Mouse (Mus musculus): ENCODE data around the gene Myrf.

Gene Myrf

DNA sequence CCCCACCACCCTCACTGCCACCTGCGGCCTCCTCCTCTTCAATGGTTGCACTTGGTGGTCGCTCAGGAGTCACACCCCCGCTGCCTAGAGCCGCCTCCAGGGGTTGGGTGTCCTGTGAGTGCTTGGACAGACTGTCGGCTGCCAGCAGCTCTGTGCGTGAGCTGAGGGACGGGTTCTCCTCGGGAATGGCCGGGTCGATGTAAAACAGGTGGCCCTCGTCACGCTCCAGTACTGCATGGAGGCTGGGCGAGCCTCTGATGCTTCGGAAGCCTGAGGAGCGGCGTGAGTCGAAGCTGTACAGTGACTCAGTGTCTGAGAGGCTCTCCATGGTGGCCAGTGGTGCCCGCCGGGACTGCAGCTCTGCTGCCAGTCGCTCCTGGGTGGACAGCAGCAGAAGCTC is 7.6 kb upstream of the Myrf start:
- peak; percentile 43 for DNase-seq (ENCODE audit: low spot score)

DNA sequence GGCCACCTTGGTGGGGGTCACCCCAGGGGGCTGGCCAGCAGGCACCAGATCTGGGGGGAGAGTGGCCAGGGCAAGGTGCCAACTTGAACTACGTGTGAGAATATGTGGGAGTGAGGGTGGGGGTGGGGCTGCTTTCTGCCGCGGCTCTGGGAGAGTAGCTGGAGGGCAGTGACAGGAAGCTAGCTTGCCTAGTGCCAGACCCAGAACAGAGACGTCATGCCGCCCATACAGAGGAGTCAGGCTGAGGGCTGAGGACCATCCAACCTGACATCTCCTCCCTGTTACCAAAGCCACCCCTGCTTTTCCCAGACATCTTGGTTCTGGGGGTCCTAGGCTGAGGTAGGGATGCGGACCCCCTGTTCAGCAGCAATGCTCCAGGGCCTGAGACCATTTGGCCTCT is 6.6 kb upstream of the Myrf start:
- DNase-seq (ENCODE audit: low spot score), result no peak

DNA sequence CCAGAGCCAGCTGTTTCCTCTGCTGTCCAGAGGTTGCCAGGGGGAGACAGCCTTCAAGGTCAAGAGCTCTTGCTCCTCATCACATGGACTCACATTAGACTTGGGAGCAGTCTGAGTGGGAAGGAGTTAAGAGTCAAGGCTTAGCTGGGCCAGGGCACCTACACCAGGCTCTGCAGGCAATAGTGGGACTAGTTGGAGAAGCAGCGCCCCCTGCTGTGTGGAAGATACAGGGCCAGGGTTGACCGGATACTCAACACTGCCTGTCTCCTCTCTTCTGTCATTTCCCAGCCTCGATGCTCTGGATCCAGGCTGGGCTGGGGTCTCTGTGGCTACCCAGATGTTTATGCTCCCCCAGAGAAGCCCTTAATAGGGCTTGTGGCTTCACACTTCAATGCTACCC is 3.6 kb upstream of the Myrf start:
- DNase-seq (ENCODE audit: low spot score), result peak; percentile 77

DNA sequence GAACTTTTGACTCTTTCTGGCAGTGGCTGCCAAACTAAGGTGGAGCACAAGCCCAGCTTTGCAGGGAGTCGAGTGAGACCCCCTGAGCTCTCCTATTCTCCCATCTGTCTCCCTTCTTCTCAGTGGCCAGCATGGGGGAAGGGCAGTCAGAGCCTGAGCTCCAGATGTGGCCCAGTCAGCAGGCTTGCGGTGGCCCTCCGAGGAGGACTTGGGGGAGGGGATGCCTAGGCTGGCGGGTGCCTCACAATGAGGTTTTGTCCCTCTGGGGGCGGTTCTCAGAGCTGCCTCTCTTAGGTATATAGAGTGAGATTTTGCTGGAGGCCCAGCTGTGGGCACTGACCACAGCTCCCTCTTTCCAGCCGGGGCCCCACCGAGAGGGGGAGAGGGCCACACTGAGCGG is 2.4 kb upstream of the Myrf start:
- peak; percentile 60 for DNase-seq (ENCODE audit: low spot score)

DNA sequence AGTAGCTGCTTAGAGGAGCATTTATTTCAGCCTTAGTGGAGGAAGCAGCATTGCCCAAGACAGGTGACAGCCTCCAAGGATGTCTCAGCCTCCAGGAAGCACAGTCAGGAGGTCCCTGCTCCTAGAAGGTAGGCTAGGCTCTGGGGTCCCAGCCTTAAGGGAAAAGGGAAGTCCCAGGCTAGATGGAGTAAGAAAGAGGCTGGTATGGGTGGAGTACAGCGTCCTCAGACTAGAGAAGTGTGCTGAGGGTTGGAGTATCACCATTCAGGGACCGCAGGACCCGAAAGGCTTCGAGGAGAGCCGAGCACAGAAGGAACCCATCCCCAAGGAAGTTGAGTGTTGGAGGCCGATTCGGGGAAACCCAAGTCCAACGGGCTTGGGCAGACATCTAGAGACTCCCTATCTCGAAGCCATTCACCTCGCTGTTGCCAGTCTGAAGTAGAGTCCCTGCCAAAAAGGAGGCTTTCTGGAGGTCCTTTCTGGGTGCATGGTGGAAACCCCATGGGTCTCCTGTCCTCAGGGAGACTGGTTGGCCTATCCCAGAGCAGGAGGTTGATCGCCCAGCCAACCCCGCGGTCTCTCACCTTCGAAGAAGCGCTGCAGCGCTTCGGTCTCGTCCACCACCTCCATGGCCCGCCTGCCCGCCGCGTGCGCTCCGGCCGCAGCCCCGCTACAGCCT is 434 bp downstream of the Myrf start:
- DNase-seq (ENCODE audit: low spot score), result no peak

DNA sequence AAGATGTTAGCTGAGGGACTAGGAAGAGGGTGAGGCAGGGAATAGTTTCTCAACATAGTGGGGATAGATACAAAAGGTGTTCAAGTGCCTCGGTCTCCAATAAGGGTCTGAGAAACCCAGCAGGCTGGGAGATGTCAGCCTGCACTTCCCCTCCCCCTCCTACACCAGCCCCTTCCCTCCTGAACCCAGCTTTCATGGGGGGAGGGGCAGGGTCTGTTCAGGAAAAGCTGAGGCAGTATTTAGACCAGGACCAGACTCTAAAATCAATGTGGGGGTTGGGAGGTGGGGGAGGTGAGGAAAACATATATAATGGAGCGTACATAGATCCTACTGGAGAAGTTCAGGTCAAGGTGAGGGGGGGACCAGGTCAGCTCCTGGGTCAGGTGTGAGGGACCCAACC is 1.1 kb downstream of the Myrf start:
- peak; percentile 42 for DNase-seq (ENCODE audit: low spot score)

DNA sequence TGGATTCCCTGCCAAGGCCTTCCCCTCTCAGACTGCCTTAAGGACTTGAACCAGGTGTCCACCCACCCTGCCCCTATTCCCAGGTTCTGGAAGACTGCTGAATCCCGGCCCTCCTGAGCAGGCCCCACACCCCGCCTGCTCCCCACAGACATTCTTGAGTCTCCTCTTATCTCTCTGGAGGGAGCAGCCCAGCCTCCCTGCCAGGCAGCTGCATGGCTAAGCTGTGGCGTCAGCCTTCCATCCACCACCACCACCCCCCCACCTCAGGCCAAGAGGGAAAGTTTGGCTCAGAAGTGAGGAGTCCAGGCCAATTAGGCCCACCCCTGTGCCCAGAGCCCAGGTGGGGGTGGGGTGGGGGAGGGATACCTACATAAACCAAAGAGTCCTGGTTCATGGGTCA is 2.1 kb downstream of the Myrf start:
- DNase-seq (ENCODE audit: low spot score), result no peak

DNA sequence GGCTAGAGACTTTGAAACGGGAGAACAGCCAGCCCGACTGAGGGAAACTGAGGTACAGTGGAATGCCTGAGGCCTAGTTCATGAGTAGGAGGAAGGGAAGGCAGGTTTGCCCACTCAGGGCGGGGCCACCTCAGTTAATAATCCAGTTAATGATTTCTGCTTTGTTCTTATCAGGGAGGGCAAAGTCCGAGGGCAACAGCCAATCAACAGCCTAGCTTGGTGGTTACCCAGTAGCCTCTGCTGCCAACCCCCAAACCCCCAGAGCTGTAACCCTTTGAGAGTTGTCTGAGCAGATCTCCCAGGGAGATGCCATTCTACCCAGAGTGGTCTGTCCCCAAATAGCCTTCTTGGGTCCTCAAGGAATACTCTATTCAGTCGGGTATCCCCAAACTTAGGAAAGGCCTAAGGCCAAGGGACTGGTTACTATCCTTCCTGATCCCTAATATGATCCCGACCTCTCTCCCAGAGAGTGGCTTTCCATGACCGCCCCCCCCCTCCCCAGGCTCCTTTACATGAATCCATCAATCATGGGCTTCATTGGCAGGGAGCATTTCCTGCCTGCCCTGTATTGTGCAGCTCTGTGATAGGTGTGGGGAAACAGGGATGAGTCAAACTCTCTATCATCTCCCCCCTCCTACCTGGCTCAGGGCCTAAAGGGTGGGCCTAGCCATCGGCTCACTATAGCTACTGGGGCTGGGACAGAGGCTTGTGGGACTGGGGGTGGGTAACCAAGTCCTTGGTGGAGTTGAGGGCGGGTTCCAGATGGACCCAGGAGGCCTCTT is 4.6 kb downstream of the Myrf start:
- DNase-seq (ENCODE audit: low spot score), result no peak

DNA sequence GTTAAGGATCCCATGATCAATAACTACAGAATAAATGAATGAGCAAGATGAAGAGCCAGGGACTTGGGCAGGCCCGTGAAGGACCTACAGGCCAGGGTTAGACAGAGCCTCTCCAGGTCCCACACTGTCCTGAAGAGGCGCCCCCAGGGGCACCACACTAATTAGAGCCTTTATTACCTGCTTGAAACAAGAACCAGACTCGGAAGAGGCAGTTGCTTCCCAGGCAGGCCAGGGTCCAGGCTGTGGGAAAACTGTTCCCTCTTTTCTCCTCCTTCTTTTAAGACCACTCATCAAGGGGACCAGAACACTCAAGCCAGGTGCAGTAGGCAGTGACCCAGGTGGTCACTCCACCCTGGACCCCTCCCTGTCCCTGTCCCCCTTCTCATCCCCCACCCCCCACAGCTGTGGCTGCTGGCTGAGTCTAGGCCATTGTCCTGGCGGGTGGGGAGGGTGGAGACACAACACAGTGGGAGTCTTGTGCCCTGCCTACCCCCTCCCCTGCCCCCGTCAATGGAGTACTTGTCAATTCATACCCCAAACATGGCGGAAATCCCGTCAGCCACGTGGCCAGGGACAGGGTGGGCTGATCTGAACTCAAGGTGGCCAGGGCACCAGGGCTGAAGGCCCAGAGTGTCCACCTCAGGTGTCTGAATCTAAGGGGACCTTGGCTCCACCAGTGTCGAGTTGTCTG is 8.1 kb downstream of the Myrf start:
- no peak for DNase-seq (ENCODE audit: low spot score)

DNA sequence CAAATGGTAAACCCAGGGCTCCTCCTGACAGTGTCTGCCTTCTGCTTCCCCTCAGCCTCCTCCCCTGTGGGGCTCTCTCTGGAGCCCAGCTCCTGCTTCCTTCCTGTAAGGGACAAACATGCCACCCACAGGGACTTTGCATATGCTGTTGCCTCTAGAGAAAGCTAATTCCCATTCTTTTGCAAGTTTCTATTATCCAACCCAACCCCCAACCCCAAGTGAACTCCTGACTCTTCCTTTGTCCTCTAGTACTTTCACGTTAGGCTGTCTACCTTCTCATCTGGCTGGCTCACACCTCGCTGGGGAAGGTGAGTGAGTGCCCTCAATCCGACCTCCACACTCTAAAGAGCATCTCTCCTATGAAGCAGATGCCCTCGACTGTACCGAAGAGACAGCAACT is 8.7 kb downstream of the Myrf start:
- no peak for DNase-seq (ENCODE audit: low spot score)

DNA sequence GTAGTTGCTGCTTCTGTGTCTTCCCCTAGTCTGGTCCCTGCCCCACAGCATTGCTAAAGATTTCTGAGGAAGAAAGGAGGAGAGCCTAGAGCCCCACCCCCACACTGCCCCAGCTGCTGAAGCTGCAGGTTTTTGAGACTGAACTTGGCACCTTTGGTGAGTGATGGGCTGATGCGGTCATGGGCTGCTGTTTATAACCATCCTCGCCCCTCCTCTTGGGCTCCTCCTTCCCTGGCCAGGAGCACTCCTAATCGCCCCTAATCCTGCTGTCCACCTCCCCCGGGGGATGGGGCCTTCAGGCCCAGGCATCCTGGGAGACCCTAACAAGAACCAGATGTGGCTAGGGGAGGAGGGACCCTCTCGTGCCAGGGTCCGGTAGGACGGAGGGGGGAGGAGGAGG is 9.5 kb downstream of the Myrf start:
- DNase-seq (ENCODE audit: low spot score), result peak; percentile 70

DNA sequence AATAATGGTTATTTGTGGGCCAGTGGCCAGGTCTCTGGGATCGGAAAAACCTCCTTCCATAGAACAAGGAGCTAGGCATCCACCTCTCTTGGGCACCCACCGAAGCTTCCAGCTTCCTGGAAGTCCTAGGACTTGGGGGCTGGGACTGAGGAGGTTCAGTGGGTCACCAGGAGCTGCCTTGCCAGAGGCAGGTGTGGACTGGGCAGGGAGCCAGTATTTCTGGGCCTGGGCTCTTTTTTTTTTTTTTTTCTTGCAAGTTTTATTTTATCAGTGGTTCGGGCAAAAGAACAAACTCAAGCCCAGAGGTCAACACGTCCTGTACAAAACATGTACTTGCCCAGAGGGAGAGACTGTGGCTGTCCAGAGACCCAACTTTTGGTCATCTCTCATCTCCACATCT is 14.8 kb downstream of the Myrf start:
- DNase-seq (ENCODE audit: low spot score), result no peak

DNA sequence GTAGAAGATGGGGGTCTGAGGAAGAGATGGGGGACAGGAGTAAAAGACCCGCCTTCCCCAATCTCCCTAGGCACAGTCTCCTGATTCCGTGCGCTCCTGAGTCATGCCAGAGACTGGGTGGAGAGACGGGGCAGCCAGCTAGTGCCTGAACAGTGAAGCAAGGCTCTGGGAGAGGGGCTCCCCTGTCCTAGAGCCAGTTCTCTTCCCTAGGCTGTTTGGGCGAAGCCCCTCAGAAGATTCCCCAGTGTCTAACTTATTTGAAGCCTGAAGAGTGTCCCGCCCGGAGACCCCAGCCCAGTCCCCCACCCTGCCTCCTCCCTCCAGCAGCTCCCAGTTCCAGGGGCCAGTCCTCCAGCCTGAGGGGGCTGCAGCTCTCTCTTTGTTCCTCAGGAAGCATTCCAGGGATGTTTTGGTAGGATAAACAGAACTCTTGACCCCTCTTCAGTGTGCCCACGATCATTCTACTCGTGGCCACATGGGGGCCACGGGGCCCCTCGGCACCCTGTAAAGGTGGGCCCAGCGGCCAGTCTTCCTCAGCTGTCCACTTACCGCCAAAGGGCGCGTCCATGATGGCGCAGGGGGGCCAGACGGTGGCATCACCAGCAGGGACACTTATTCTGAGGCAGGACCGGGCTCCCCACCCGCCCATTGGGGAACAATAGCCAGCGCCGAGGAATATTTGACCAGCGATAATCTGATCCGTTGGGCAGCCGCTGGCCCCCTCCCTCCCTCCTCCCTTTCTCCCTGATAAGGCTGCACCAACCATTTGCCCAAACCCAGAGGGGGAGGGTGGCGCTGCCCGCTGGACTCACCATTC is 15.7 kb downstream of the Myrf start:
- DNase-seq (ENCODE audit: low spot score), result peak; percentile 65

DNA sequence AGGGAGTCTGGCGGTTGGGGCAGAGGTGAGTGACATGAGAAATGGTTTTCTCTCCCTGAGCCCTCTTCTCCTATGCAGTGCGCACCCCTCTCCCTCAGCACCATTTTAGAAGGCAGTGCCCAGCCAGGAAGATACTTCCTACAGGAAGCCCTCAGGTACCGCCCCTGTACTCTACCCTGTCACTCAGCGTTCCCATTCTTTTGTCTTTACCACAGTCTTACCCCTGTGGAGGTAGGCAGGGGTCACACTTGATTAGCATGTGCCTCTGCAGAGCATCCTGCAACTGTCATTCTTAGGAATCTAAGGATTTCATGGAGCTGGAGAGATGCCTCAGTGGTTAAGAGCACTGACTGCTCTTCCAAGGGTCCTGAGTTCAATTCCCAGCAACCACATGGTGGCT is 17.0 kb downstream of the Myrf start:
- no peak for DNase-seq (ENCODE audit: low spot score)

DNA sequence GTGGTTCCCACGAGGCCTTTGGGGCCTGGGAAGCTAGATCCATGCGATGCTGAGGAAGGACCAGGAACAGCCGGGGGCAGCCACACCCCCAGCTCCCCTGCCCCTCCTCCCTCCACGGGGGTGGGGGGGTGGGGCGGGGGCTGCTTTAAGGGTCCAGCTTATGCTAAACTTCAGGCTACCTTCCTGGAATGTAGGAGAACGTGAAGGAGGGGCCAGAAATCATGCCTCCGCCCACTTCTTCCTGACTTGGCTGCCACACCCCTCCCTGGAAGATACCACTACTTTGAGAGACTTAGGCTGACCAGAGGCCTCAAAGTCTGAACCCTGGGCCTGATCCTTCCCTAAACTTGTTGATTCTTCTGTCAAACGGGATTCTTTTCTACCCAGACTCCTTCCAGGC is 17.9 kb downstream of the Myrf start:
- no peak for DNase-seq (ENCODE audit: low spot score)

DNA sequence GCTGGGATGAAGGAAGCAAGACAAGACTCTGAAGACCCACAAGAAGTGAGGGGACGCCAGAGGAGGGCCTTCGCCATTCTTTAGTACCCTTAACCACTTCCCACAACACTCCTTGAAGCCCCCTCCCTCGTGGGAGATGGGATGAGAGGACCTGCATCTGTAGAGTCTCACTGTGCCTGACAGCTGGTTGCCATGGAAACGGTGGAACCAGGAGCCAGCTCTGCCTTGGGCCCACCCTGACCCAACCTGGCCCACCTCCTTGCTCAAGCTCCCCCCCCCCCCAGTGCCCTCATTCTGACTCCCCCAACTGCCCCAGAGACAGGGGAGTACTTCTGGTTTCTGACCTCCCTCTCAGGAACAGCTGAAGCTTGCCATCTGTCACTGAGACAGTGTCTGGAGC is 19.0 kb downstream of the Myrf start:
- DNase-seq (ENCODE audit: low spot score), result peak; percentile 68

DNA sequence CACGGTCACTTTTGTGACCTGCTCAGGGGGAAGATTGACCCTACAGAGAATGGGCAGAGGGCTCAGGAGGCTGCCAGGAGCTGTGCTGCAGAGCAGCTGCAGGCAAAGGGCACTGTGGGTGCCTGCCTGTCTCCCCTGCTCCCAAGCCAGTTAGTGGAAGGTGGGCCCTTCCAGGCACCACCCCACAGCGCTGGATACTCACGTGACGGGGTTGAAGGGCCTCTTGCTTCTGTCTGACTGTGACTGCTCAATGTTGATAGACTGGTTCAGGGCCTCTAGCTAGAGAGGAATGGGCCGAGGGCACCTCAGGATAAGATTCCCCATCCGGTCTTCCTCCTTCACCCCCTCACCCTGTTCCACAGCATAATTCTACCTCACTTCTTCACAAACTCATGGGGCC is 21.0 kb downstream of the Myrf start:
- no peak for DNase-seq (ENCODE audit: low spot score)

DNA sequence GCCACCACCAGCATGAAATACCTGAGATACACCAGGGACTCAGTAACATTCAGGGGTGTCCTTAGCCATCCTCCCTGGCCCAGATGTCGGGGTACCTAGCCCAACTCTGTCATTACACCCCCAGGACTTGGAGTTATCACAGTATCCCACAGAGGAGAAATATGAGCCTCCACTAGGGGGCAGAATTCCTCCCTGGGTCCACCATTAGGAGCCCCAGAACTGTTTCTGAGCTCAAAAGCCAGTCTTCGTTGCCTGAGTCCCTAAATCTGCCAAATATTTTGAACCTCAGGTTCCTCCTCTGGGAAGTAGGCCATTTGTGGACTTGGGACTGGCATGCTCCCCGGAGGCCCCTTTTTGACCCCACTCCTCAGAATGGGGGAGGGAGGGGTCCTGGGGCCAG is 21.4 kb downstream of the Myrf start:
- DNase-seq (ENCODE audit: low spot score), result peak; percentile 84

DNA sequence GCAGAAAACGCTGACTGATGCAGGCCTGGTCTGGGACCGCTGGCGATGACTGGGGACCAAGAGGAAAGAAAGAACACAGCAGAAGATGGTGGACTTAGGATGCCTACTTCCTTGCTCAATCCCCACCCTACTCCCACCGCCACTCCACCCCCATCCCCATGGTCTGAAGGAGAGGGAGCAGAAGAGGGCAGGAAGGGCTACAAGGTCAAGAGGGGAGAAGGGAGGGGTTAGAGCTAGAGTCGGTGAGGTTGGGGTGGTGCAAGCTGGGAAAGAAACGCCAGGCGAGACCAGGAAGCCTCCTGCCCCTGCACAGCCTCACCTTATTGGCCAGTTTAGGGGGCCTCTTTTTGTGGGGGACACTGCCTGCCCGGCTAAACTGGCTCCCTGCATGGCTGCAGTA is 24.4 kb downstream of the Myrf start:
- no peak for DNase-seq (ENCODE audit: low spot score)

DNA sequence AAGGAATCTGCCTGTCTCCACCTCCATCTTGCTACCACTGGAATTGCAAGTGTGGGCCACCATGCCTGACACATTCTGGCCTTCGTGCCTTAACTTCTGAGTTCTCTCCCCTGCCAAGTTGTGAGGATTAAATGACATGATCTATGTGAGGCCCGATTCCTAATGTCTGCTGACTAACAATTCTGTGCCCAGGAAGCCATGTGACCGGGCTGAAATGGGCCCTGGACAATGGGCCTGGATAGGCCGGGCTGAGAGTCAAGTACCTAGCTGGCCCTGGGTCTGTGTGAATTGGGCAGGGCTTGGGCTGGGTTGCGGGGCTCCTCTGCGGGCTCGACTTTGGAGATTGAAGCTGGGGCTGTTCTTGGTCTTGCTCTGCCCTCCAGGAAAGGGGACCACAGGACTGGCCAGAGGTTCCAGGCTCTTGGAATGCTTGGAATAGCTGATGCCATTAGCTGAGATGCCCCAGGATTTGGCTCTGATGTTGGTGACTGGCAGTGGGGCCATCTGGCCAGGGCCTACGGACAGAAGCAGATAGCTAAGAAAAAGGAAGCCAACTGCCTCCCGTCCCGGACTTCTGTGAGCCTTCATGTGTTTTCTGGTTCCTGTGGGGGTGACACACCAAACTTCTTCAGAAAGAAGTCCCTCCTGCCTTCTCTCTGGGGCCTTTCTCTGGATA is 26.6 kb downstream of the Myrf start:
- DNase-seq (ENCODE audit: low spot score), result no peak

DNA sequence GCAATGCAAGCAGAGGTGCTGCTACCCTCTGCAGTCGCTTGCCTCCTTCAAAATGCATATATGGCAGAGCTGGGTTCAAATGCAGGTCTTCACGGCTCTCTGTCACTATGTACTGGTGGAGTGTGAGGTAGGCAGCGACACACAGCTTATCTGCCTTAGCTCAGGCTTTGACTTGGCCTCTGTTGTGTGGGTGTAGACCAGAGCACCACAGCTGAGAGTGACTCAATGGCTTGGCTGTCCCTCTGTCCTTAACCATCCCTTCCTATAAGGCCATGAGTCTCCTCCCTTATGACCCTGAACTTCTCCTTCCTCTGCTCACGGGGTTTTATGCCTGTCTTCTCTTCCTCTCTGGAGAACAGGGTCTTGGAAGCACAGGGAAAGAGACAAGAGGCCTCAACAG is 29.7 kb downstream of the Myrf start:
- DNase-seq (ENCODE audit: low spot score), result no peak

DNA sequence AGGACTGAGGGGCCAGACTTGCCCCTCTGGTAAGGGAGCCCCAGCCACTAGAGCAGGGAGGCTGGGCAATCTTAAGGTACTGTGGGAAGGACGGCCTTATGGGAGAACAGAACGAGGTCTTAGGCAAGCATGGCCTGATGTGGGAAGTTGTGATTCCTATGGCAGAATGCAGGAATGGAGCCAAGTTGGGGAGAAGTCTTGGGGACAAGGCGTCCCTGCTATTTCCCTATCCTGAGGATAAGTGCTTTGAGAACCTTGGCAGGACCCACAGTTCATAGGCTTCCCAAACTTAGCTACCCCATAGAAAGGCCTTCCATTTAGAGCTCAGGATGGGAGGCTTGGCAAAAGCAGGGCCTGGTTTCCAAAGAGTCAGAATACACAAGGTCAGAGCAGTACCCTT is 31.7 kb downstream of the Myrf start:
- DNase-seq (ENCODE audit: low spot score), result no peak

Measured in embryo, embryonic 10.5 days (tissue).